Mouse (Mus musculus) spleen, adult 18-20 months (tissue): Measurements from ENCODE around the gene Smyd1.
"Not testable (repeated sequence)": the region's sequence is repeated elsewhere in the genome, so short reads cannot be mapped to it uniquely, and the experiment has no call there.

Experiments used
- DNase-seq, 2 experiments: peaks; one replicate each; pipeline ENCODE4 v3.0.0; 2022; ENCODE audit warnings: mixed read lengths in 2 of 2

Smyd1 gene

GRCm38 (mm10) chr6:71321826-71322283 is at the start of gene Smyd1:
Smyd1 (minus strand) TSS chr6:71322233.
- DNase-seq: no peak

GRCm38 (mm10) chr6:71371085-71371605 is 49.1 kb upstream of the Smyd1 start:
- DNase-seq: no peak

- DNase-seq: no peak
These were observed 47.4 kb upstream of the Smyd1 start for GRCm38 (mm10) chr6:71369416-71369815.

- DNase-seq: no peak
These were observed 42.0 kb upstream of the Smyd1 start for GRCm38 (mm10) chr6:71363995-71364394.

- DNase-seq: no peak
These were observed 39.2 kb upstream of the Smyd1 start for GRCm38 (mm10) chr6:71361156-71361670.

GRCm38 (mm10) chr6:71360751-71361150 is 38.7 kb upstream of the Smyd1 start:
- no peak for DNase-seq

- no peak for DNase-seq
These were observed 38.2 kb upstream of the Smyd1 start for GRCm38 (mm10) chr6:71360221-71360620.

GRCm38 (mm10) chr6:71357493-71357892 is 35.5 kb upstream of the Smyd1 start:
- DNase-seq: no peak

GRCm38 (mm10) chr6:71353722-71354121 is 31.7 kb upstream of the Smyd1 start:
- DNase-seq: no peak

GRCm38 (mm10) chr6:71352866-71353427 is 30.9 kb upstream of the Smyd1 start:
- no peak for DNase-seq

- no peak for DNase-seq
These were observed 30.2 kb upstream of the Smyd1 start for GRCm38 (mm10) chr6:71352201-71352600.

GRCm38 (mm10) chr6:71351201-71351600 is 29.2 kb upstream of the Smyd1 start:
- DNase-seq: no peak

GRCm38 (mm10) chr6:71348006-71348405 is 26.0 kb upstream of the Smyd1 start:
- DNase-seq: no peak

- no peak for DNase-seq
These were observed 19.1 kb upstream of the Smyd1 start for GRCm38 (mm10) chr6:71341179-71341578.

GRCm38 (mm10) chr6:71339351-71339750 is 17.3 kb upstream of the Smyd1 start:
- DNase-seq: no peak

GRCm38 (mm10) chr6:71338941-71339340 is 16.9 kb upstream of the Smyd1 start:
- no peak for DNase-seq

- DNase-seq: no peak
These were observed 15.6 kb upstream of the Smyd1 start for GRCm38 (mm10) chr6:71337666-71338065.

- DNase-seq: no peak
These were observed 11.7 kb upstream of the Smyd1 start for GRCm38 (mm10) chr6:71333578-71334273.

- no peak for DNase-seq
These were observed 11.0 kb upstream of the Smyd1 start for GRCm38 (mm10) chr6:71333031-71333430.

GRCm38 (mm10) chr6:71332236-71332965 is 10.4 kb upstream of the Smyd1 start:
- DNase-seq: no peak

- DNase-seq: not testable (repeated sequence)
These were observed 9.5 kb upstream of the Smyd1 start for GRCm38 (mm10) chr6:71331491-71331890.

- DNase-seq: no peak
These were observed 8.5 kb upstream of the Smyd1 start for GRCm38 (mm10) chr6:71330486-71330885.

- no peak for DNase-seq
These were observed 7.8 kb upstream of the Smyd1 start for GRCm38 (mm10) chr6:71329881-71330280.
